Mouse (Mus musculus) hindbrain, embryonic 16.5 days (tissue): ENCODE measurements around the gene Mpp6. TPM values are rescaled to one million over a fixed set of nuclear protein-coding genes. Genes with fewer than 3 reads are reported as not detected.

ENCODE experiments used
- ATAC-seq: fragments of 200-750 bp; cut with Nextera tagmentation; 2 replicates; pipeline ENCODE4 v1.8.0; 2017; ENCODE audit warnings: moderate TSS enrichment, moderate library complexity
- H3K27ac ChIP-seq: fragments of 300-500 bp; sonication (generic); 2 replicates; pipeline ENCODE4 v1.5.1; 2014; ENCODE audit warnings: low read depth, mild to moderate bottlenecking, control low read depth, low read length, moderate library complexity
- H3K27me3 ChIP-seq: fragments of 300-500 bp; sonication (generic); replicated peaks from 2 replicates; pipeline ENCODE4 v1.6.1; 2014; ENCODE audit warnings: low read length; ENCODE audit not compliant: control insufficient read depth, insufficient read depth
- H3K36me3 ChIP-seq: fragments of 300-500 bp; sonication (generic); 2 replicates; pipeline ENCODE4 v1.6.1; 2014; ENCODE audit warnings: mild to moderate bottlenecking, low read length, moderate library complexity, mixed read lengths; ENCODE audit not compliant: control insufficient read depth, insufficient read depth
- H3K4me1 ChIP-seq: fragments of 300-500 bp; sonication (generic); 2 replicates; pipeline ENCODE4 v1.6.1; 2014; ENCODE audit warnings: low read depth, low read length; ENCODE audit not compliant: control insufficient read depth, insufficient read depth
- H3K4me2 ChIP-seq: fragments of 300-500 bp; sonication (generic); 2 replicates; pipeline ENCODE4 v1.6.1; 2014; ENCODE audit warnings: mild to moderate bottlenecking, low read length, control low read depth, moderate library complexity
- H3K4me3 ChIP-seq: fragments of 300-500 bp; sonication (generic); 2 replicates; pipeline ENCODE4 v1.5.1; 2014; ENCODE audit warnings: mild to moderate bottlenecking, low read length, control low read depth, moderate library complexity
- H3K9ac ChIP-seq: fragments of 300-500 bp; sonication (generic); 2 replicates; pipeline ENCODE4 v1.6.1; 2014; ENCODE audit warnings: low read depth, mild to moderate bottlenecking, control low read depth, low read length, moderate library complexity
- H3K9me3 ChIP-seq: fragments of 300-500 bp; sonication (generic); 2 replicates; pipeline ENCODE4 v1.6.1; 2014; ENCODE audit warnings: mild to moderate bottlenecking, low read length, moderate library complexity; ENCODE audit not compliant: control insufficient read depth
- WGBS: fragments of 180-500 bp; shearing (Covaris S2); extraction: QIAGEN DNeasy Blood & Tissue Kit; methylation state at CpG from one replicate; pipeline ENCODE4 v1.1.7; 2014; 5-methylcytosine and 5-hydroxymethylcytosine counted together
- polyA plus RNA-seq: library from polyadenylated mRNA; unstranded; fragments of >200 nt; fragmentation: Nextera tagmentation; extraction: Ambion mirVana; gene quantifications from 2 replicates; pipeline ENCODE4 v1.2.1, GENCODE M21; 2015

Mpp6 gene
- polyA plus RNA-seq, 1 experiment from 2014 or later: 51.5 TPM

DNA sequence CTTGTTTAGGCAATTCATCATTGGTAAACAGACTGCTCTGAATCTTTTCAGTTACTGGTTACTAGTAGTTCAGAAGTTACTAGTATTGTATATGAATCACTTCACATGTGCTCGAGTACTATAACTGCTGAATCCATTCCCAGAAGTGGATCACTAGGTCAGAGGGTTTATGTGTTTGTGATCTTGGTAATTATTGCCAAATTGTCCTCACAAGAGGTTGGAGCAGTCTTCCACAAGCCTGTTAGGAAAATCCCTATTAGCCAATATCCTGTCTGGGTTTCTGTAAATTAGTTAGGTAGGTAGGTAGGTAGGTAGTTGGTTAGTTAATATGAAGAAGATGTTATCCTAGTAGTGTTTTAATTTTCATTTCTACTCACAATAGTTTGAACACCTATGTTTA lies 65.7 kb downstream of the Mpp6 start:
- 97% methylated on average over 1 of the region's 1 CpGs for WGBS
- Histone ChIP-seq H3K36me3 (no peaks in the 10 kb centered on the region), H3K4me1 (no peaks in the 10 kb centered on the region), H3K4me3 (no peak overlapping the region), H3K9me3 (no peaks in the 10 kb centered on the region), H3K27ac (no peak overlapping the region), H3K27me3 (no peaks in the 10 kb centered on the region), H3K9ac (no peak overlapping the region), H3K4me2 (no peak overlapping the region)
- ATAC-seq: no peak

DNA sequence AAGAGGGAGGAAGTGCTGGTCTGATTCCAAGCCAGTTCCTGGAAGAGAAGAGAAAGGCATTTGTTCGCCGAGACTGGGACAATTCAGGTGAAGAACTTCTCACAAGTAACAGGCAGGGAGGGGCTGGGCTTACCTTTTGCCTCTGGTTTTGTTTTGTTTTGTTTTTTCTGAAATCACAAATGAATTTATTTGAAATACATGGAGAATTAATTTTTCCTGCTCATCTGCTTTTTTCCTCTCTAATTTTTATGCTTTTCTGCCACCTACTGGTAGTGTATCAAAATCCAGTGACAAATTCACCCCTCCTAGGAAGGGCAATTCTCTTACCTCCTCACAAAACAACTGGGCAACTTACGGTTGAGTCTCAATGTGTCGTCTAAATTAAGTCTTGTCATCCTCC lies 70.1 kb downstream of the Mpp6 start:
- ATAC-seq: no peak
- Histone ChIP-seq H3K27me3 (no peaks in the 10 kb centered on the region), H3K36me3 (0 out of 2 replicates have a peak, but pooled peaks cover 3% of the 10 kb centered on the region), H3K4me1 (no peaks in the 10 kb centered on the region), H3K9me3 (no peaks in the 10 kb centered on the region), H3K4me3 (no peak overlapping the region), H3K27ac (no peak overlapping the region), H3K9ac (no peak overlapping the region), H3K4me2 (no peak overlapping the region)
- WGBS: 78% methylated on average over 4 of the region's 4 CpGs

DNA sequence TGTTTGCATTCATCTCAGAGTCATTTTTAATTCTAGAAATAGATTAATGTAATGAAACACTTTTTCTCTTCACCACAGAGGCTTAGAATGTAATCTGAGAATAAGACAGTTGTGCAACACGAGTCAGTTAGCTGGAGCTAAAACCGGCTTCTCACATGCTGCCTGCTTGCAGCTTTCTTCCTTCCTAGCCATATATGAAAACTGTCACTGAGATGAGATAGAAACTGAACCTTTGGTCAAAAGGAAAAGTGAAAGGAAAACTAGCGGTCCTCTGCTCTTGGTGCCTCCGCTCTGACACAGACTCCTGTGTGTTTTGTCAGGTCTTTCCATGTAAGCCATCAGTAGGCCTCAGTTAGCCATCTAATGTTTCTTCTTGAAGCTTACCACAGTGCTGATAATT lies 77.9 kb downstream of the Mpp6 start:
- H3K27ac ChIP-seq: no peak overlapping the region
- H3K4me1 ChIP-seq: no peaks in the 10 kb centered on the region
- WGBS: 90% methylated on average over 4 of the region's 4 CpGs
- peaks cover 3% of the 10 kb centered on the region; the same call in 1 of the 2 replicates for H3K36me3 ChIP-seq
- H3K9ac ChIP-seq: no peak overlapping the region
- no peak overlapping the region for H3K4me2 ChIP-seq
- no peak overlapping the region for H3K4me3 ChIP-seq
- no peak for ATAC-seq
- H3K27me3 ChIP-seq: no peaks in the 10 kb centered on the region
- no peaks in the 10 kb centered on the region for H3K9me3 ChIP-seq

DNA sequence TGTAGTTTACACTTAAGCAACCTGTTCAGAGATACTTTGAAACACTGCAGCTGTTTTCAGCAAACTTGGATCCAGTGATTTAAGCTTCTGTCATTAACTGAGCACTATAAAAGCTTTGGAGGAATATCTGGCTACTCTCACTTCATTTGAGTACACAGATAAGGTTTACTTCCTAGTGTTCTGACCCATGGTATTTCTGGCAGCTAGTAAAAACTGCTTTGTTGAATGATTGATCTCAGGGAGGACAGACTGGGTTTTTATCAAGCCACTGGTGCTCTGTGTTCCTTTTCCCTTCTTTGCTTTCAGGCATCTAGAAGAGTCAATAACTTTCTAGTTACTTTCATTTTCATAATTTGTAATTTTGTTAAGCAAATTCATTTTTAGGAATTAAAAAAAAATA lies 79.3 kb downstream of the Mpp6 start:
- Histone ChIP-seq H3K9ac (no peak overlapping the region), H3K4me2 (no peak overlapping the region), H3K27me3 (no peaks in the 10 kb centered on the region), H3K9me3 (no peaks in the 10 kb centered on the region), H3K4me3 (no peak overlapping the region), H3K4me1 (no peaks in the 10 kb centered on the region), H3K36me3 (peaks cover 2% of the 10 kb centered on the region; the same call in 1 of the 2 replicates), H3K27ac (no peak overlapping the region)
- ATAC-seq: no peak

DNA sequence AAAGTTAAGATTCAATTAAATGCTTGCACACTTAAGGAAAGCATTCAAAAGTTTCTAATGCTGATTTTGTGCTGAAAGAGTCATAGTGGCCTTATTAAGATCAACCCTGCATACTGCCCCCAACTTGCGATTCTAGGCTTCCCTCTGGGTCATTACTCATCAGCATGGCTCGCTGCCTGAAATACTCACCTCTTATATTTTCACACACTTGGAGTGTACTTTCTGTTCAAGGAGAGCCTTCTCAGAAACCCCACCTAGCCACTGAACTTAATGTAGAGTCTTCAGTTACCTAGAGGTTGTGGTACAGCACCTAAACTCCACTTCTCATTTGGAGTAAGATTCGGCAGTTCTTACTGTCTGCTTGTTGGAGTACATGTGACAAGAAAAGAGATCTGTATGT lies 81.6 kb downstream of the Mpp6 start:
- Histone ChIP-seq H3K4me2 (no peak overlapping the region), H3K27ac (no peak overlapping the region), H3K4me3 (no peak overlapping the region), H3K9me3 (no peaks in the 10 kb centered on the region), H3K36me3 (peaks cover 5% of the 10 kb centered on the region; the same call in 1 of the 2 replicates), H3K4me1 (no peaks in the 10 kb centered on the region), H3K27me3 (no peaks in the 10 kb centered on the region), H3K9ac (no peak overlapping the region)
- 94% methylated on average over 3 of the region's 3 CpGs for WGBS
- no peak for ATAC-seq

DNA sequence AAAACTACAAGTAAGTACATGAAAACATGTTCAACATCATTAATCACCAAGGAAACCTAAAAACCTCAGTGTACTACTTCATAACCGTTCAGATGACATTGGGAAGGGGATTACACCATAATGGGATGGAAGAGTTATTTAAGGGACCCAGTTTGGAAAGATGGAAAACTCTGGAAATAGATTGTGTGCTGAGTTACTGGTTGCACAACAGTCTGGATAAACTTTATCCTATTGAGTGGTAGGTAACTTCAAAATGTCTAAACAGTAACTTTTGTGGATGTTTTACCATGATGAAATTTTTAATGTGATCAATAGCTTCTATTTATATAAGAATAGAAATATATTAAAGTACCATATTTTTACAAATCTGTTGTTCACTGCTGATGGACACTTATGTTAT lies 82.1 kb downstream of the Mpp6 start:
- Histone ChIP-seq H3K4me2 (no peak overlapping the region), H3K27ac (no peak overlapping the region), H3K4me3 (no peak overlapping the region), H3K9ac (no peak overlapping the region), H3K36me3 (peaks cover 5% of the 10 kb centered on the region; the same call in 1 of the 2 replicates), H3K4me1 (no peaks in the 10 kb centered on the region), H3K9me3 (no peaks in the 10 kb centered on the region), H3K27me3 (no peaks in the 10 kb centered on the region)
- no peak for ATAC-seq
- 83% methylated on average over 1 of the region's 1 CpGs for WGBS

DNA sequence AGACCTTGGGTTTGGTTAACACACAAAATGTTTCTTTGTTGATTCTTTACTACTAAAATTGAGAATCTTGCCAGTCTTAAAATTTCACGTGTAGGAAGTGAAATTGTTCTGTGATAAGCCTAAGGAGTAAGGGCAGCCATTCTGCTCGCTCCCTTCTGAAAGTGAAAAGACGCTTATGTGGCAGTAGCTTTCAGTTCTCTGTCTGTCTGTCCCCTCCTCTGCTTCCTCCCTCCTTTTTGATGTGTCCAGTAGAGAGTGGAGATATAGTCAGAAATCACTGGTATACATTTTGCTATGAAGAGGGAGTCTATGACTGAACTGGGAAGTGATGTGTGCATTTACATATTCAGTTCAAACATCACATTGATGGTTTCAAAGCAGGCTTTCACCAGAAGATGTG lies 82.8 kb downstream of the Mpp6 start:
- no peaks in the 10 kb centered on the region for H3K9me3 ChIP-seq
- H3K36me3 ChIP-seq: peaks cover 7% of the 10 kb centered on the region; the same call in 1 of the 2 replicates
- no peak for ATAC-seq
- H3K4me2 ChIP-seq: no peak overlapping the region
- H3K27me3 ChIP-seq: no peaks in the 10 kb centered on the region
- H3K27ac ChIP-seq: no peak overlapping the region
- 92% methylated on average over 3 of the region's 3 CpGs for WGBS
- H3K4me1 ChIP-seq: no peaks in the 10 kb centered on the region
- H3K9ac ChIP-seq: no peak overlapping the region
- H3K4me3 ChIP-seq: no peak overlapping the region

DNA sequence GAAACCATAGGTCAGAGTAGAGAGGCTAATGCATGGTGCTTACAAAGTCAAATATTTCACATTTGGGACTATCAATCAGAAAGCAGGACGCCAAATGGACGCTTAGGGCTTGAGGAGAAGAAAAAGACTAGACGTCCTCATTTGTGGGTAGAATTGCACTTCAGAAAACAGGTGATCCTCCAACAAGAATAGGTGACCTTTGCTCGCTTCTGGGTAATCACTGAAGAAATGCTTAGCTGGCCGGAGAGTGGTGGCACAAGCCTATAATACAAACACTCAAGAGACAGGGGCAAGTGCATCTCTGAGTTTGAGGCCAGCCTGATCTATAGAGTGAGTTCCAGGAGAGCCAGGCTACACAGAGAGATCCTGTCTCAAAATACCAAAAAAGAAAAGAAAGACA lies 83.8 kb downstream of the Mpp6 start:
- H3K36me3 ChIP-seq: peaks cover 7% of the 10 kb centered on the region; the same call in 1 of the 2 replicates
- no peak overlapping the region for H3K4me3 ChIP-seq
- 89% methylated on average over 5 of the region's 5 CpGs for WGBS
- H3K27me3 ChIP-seq: no peaks in the 10 kb centered on the region
- H3K9me3 ChIP-seq: no peaks in the 10 kb centered on the region
- H3K9ac ChIP-seq: no peak overlapping the region
- no peak overlapping the region for H3K27ac ChIP-seq
- no peak for ATAC-seq
- no peaks in the 10 kb centered on the region for H3K4me1 ChIP-seq
- H3K4me2 ChIP-seq: no peak overlapping the region

DNA sequence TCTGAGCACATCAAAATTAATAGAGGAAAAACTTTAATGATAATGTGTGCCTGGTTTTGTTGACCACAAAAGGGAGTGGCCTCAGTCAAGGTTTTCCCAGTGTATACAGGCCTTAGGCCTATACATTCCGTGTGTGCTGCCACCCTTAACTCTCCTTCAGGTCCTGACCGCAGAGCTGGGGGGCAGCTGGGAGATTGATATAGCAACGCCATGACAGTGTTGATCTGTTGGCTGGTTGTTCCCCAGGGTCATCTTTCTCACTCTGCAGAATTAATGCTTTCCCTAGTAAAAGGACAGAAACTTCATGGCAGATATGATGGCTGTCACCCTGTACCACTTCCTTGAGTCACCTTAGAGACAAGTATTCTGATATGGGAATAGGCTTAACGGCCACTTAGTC lies 94.3 kb downstream of the Mpp6 start:
- ATAC-seq: no peak
- Histone ChIP-seq H3K4me3 (no peak overlapping the region), H3K27me3 (no peaks in the 10 kb centered on the region), H3K27ac (no peak overlapping the region), H3K9me3 (no peaks in the 10 kb centered on the region), H3K4me1 (no peaks in the 10 kb centered on the region), H3K4me2 (no peak overlapping the region), H3K36me3 (no peaks in the 10 kb centered on the region), H3K9ac (no peak overlapping the region)
- WGBS: 91% methylated on average over 4 of the region's 4 CpGs

DNA sequence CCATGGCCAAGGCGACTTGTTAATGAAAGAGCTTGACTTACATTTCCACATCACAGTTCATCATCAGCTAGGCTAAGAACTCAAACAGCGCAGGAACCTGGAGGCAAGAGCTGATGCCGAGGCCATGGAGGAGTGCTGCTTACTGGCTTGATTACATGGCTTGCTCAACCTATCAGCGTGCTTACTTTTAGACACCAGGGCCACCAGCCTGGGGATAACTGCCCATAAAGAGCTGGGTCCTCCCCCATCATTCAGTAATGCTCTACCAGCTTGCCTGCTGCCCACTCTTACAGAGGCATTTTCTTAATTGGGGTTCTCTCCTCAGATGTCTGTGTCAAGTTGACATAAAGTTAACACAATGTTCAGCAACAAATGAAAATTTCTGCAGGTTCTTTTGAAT lies 95.1 kb downstream of the Mpp6 start:
- Histone ChIP-seq H3K9ac (no peak overlapping the region), H3K4me2 (no peak overlapping the region), H3K9me3 (no peaks in the 10 kb centered on the region), H3K36me3 (no peaks in the 10 kb centered on the region), H3K4me3 (no peak overlapping the region), H3K4me1 (no peaks in the 10 kb centered on the region), H3K27me3 (no peaks in the 10 kb centered on the region), H3K27ac (no peak overlapping the region)
- ATAC-seq: no peak
- 85% methylated on average over 4 of the region's 4 CpGs for WGBS
